Mouse (Mus musculus): ENCODE measurements around the gene Dgki. TPM values are rescaled to one million over a fixed set of nuclear protein-coding genes. Genes with fewer than 3 reads are reported as not detected.
A peak's percentile ranks its signal among the peaks of the same experiment; 100 is the strongest.

Gene Dgki
- polyA plus RNA-seq, 1 experiment, result not detected

- Histone ChIP-seq H3K4me1 (ENCODE audit: control insufficient read depth, insufficient read depth, low read length) (peaks cover 24% of the 10 kb centered on the region), H3K4me3 (ENCODE audit: insufficient read depth, low read depth, low read length) (no peak overlapping the region), H3K27ac (ENCODE audit: insufficient read depth, low read depth, low read length) (no peak overlapping the region)
- WGBS, result 86% methylated on average over 7 of the region's 7 CpGs
- no peak for TF ChIP-seq CTCF (IDR thresholded peaks at IDR 0.05; ENCODE audit: insufficient read depth, low read depth, low read length)
- TF ChIP-seq POLR2A (IDR thresholded peaks at IDR 0.05; ENCODE audit: insufficient read depth, low read depth, low read length), result no peak
These were observed 41.3 kb downstream of the Dgki start for GRCm38 (mm10) chr6:37258662-37259061.

- H3K27ac ChIP-seq (ENCODE audit: insufficient read depth, low read depth, low read length), result peak overlapping the region; percentile 36; the same call in 1 of the 2 replicates
- H3K4me3 ChIP-seq (ENCODE audit: insufficient read depth, low read depth, low read length), result no peak overlapping the region
- 47% methylated on average over 8 of the region's 8 CpGs for WGBS
- TF ChIP-seq CTCF (IDR thresholded peaks at IDR 0.05; ENCODE audit: insufficient read depth, low read depth, low read length), result no peak
- H3K4me1 ChIP-seq (ENCODE audit: control insufficient read depth, insufficient read depth, low read length), result peaks cover 18% of the 10 kb centered on the region
These were observed 45.8 kb downstream of the Dgki start for GRCm38 (mm10) chr6:37254144-37254543.

- TF ChIP-seq POLR2A (IDR thresholded peaks at IDR 0.05; ENCODE audit: insufficient read depth, low read depth, low read length), result no peak
- TF ChIP-seq CTCF (IDR thresholded peaks at IDR 0.05; ENCODE audit: insufficient read depth, low read depth, low read length), result no peak
- Histone ChIP-seq H3K4me3 (ENCODE audit: insufficient read depth, low read depth, low read length) (no peak overlapping the region), H3K27ac (ENCODE audit: insufficient read depth, low read depth, low read length) (peak overlapping the region; percentile 17; the same call in 1 of the 2 replicates), H3K4me1 (ENCODE audit: control insufficient read depth, insufficient read depth, low read length) (peaks cover 14% of the 10 kb centered on the region)
- 90% methylated on average over 4 of the region's 4 CpGs for WGBS
These were observed 47.4 kb downstream of the Dgki start for GRCm38 (mm10) chr6:37252536-37252935.

- TF ChIP-seq POLR2A (IDR thresholded peaks at IDR 0.05; ENCODE audit: insufficient read depth, low read depth, low read length), result no peak
- no peak for TF ChIP-seq CTCF (IDR thresholded peaks at IDR 0.05; ENCODE audit: insufficient read depth, low read depth, low read length)
- Histone ChIP-seq H3K27ac (ENCODE audit: insufficient read depth, low read depth, low read length) (no peak overlapping the region), H3K4me1 (ENCODE audit: control insufficient read depth, insufficient read depth, low read length) (peaks cover 17% of the 10 kb centered on the region), H3K4me3 (ENCODE audit: insufficient read depth, low read depth, low read length) (no peak overlapping the region)
- 89% methylated on average over 2 of the region's 2 CpGs for WGBS
These were observed 49.3 kb downstream of the Dgki start for GRCm38 (mm10) chr6:37250671-37251070.

DNA sequence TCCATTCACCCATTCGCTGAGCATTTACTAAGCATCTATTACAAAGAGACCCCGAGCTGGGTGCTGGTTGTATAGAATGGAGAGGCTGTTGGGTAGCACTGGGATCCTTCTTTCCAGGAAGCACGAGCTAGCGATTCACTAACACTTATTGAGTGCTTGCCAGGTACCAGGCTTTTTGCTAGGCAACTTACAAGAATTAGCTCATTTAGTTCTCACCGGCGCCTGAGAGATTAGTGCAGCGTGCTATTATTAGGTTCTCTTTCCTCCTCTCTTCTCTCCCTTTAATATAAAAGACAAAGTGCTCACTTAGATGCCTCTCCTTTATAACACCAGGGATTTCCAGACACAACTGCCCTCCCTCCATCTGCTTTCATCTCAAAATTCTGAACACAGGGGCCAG, 54.2 kb downstream of the Dgki start:
- TF ChIP-seq POLR2A (IDR thresholded peaks at IDR 0.05; ENCODE audit: insufficient read depth, low read depth, low read length) (no peak), CTCF (IDR thresholded peaks at IDR 0.05; ENCODE audit: insufficient read depth, low read depth, low read length) (no peak)
- peaks cover 14% of the 10 kb centered on the region for H3K4me1 ChIP-seq (ENCODE audit: control insufficient read depth, insufficient read depth, low read length)
- H3K4me3 ChIP-seq (ENCODE audit: insufficient read depth, low read depth, low read length), result no peak overlapping the region
- 38% methylated on average over 7 of the region's 7 CpGs for WGBS
- H3K27ac ChIP-seq (ENCODE audit: insufficient read depth, low read depth, low read length), result no peak overlapping the region

DNA sequence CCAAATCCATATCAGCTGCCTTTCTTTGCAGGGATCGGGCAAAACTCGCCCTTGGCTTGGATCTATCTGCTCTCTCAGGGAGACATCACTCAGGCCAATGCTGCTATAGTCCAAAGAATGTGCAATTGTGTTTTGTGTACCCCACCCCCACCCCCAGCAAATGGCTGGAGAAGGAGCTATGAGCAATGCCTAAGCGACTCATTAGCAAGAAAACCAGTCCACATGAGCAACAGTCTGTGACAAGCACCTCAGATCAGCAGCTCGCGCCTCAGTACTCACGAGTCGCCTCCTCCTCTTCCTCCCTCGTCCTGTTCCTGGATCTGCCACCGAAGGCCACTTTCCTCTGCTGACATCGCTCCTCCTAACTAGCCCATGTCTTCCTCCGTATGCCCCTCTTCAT, 55.9 kb downstream of the Dgki start:
- WGBS, result 54% methylated on average over 11 of the region's 11 CpGs
- Histone ChIP-seq H3K4me3 (ENCODE audit: insufficient read depth, low read depth, low read length) (no peak overlapping the region), H3K27ac (ENCODE audit: insufficient read depth, low read depth, low read length) (peak overlapping the region; percentile 73), H3K4me1 (ENCODE audit: control insufficient read depth, insufficient read depth, low read length) (peaks cover 14% of the 10 kb centered on the region)
- TF ChIP-seq CTCF (IDR thresholded peaks at IDR 0.05; ENCODE audit: insufficient read depth, low read depth, low read length) (no peak), POLR2A (IDR thresholded peaks at IDR 0.05; ENCODE audit: insufficient read depth, low read depth, low read length) (no peak)

- Histone ChIP-seq H3K4me3 (ENCODE audit: insufficient read depth, low read depth, low read length) (no peak overlapping the region), H3K4me1 (ENCODE audit: control insufficient read depth, insufficient read depth, low read length) (peaks cover 16% of the 10 kb centered on the region), H3K27ac (ENCODE audit: insufficient read depth, low read depth, low read length) (peak overlapping the region; percentile 73)
- TF ChIP-seq POLR2A (IDR thresholded peaks at IDR 0.05; ENCODE audit: insufficient read depth, low read depth, low read length), result no peak
- no peak for TF ChIP-seq CTCF (IDR thresholded peaks at IDR 0.05; ENCODE audit: insufficient read depth, low read depth, low read length)
- WGBS, result 57% methylated on average over 5 of the region's 5 CpGs
These were observed 57.2 kb downstream of the Dgki start for GRCm38 (mm10) chr6:37242769-37243121.

- H3K4me1 ChIP-seq (ENCODE audit: control insufficient read depth, insufficient read depth, low read length), result peaks cover 19% of the 10 kb centered on the region
- H3K27ac ChIP-seq (ENCODE audit: insufficient read depth, low read depth, low read length), result peak overlapping the region; percentile 73
- WGBS, result 31% methylated on average over 6 of the region's 6 CpGs
- no peak for TF ChIP-seq POLR2A (IDR thresholded peaks at IDR 0.05; ENCODE audit: insufficient read depth, low read depth, low read length)
- no peak for TF ChIP-seq CTCF (IDR thresholded peaks at IDR 0.05; ENCODE audit: insufficient read depth, low read depth, low read length)
- H3K4me3 ChIP-seq (ENCODE audit: insufficient read depth, low read depth, low read length), result no peak overlapping the region
These were observed 57.8 kb downstream of the Dgki start for GRCm38 (mm10) chr6:37242100-37242768.

- Histone ChIP-seq H3K4me1 (ENCODE audit: control insufficient read depth, insufficient read depth, low read length) (peaks cover 21% of the 10 kb centered on the region), H3K4me3 (ENCODE audit: insufficient read depth, low read depth, low read length) (no peak overlapping the region), H3K27ac (ENCODE audit: insufficient read depth, low read depth, low read length) (peak overlapping the region; percentile 16; the same call in 1 of the 2 replicates)
- WGBS, result 55% methylated on average over 4 of the region's 4 CpGs
- no peak for TF ChIP-seq CTCF (IDR thresholded peaks at IDR 0.05; ENCODE audit: insufficient read depth, low read depth, low read length)
- TF ChIP-seq POLR2A (IDR thresholded peaks at IDR 0.05; ENCODE audit: insufficient read depth, low read depth, low read length), result no peak
These were observed 58.5 kb downstream of the Dgki start for GRCm38 (mm10) chr6:37241434-37241833.
